Mouse (Mus musculus): ENCODE data around the gene Dcun1d4.

Gene Dcun1d4

DNA sequence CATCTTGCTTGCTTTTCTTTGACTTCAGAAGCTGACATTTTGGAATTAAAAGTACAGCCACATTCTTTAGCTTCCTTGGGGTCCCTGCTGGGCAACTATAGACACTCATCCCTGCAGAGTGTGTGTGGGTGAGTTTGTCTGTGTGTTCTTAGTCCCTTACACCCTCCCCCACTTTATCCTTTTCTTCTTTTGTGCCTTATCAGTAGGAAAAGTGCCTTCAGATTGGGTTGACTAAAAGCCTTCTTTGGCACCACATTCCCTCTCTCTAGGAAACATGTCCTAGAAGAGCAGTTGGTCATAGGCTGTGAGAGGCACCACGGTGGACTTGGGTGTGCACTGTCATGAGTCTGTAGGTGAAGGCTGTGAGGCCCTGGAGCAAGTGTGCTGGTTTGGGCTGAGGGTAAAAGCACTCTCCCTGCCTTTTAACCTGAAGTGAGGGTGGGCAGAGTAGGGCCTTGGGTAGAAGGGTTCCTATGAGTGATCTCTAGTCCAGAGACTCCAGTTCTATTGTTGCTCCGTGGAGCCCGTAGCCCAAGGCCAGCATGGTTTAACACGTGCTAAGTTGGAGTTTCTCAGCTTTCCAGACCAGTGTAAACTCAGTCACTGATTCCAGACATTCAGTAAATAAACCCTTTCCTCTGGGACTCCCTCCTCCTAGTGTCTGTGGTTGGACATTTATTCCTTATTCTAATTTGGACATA lies 43.6 kb downstream of the Dcun1d4 start:
- POLR2A ChIA-PET = interaction anchor here in 1 of 4 experiments (1.0 to 1.3 kb wide), 2 partner anchors 22 to 39 kb away, joined by 4 read pairs; no protein-coding TSS in a partner anchor
- CTCF ChIA-PET = interaction anchor here in 1 of 4 experiments (1.4 kb wide), 1 partner anchor 16 kb away, joined by 5 read pairs; no protein-coding TSS in a partner anchor

DNA sequence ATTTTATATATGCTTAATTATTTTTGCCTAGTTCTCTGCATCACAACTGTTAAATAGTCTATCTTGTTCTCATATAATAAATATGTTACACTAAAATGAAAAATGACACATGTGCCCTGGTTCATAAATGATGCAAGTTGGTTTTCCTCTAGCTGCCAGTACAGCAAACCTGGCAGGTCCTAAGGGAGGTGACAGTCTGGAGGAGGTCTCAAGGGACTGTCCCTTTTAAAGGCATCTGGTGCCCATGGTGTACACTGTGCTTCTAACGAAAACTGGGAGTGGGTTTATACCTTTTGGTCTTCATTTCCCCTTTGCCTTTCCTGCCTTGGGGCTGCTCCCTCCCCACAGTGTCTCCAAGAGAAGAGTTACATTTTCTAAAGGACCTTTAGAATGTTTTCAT lies 51.4 kb downstream of the Dcun1d4 start:
- POLR2A ChIA-PET = no interaction called here
- CTCF ChIA-PET = no interaction called here

DNA sequence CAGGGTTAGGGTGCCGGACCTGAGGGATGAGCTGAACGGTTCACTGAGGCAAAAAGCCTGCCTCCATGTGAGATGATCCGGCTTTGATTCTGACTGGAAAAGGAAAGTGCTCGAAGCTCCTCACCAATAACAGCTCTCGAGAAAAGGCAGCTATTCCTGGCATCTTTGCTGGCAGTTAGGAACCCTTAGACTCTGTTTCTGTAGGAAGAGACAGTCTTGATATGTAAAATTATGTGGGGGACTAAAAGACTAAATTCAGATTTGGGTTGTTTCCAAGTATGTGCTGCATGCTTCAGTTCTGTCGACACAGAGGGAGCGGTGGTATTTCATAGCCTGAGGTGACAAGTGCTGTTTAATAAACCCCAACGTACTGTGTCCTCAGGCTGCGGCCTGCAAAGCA lies 52.1 kb downstream of the Dcun1d4 start:
- ChIA-PET CTCF (no interaction called here), POLR2A (no interaction called here)

DNA sequence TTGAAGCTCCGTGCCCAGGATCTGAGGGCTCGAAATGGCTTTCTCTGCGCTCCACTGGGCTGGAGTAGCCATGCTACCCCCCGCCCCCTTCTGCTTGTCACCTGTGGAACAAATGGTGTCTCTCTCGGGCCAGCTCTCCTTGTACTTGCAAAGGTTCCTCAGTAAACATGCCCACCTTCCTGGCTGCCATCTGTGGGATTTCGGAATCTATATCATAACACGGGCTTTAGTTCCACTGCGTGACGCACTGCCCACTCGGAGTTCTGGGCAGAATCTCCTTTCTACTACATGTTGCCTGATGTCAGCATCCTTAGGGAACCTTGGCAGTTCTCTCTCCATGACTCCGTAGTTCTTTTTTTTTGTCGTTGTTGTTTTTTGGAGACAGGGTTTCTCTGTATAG lies 56.9 kb downstream of the Dcun1d4 start:
- POLR2A ChIA-PET = interaction anchor here in 1 of 4 experiments (1.1 kb wide), 1 partner anchor 47 kb away, joined by 3 read pairs; no protein-coding TSS in a partner anchor

GRCm38 (mm10) chr5:73538586-73539298 lies 57.9 kb downstream of the Dcun1d4 start:
- POLR2A ChIA-PET = no interaction called here
- CTCF ChIA-PET = interaction anchor here in 1 of 4 experiments (0.5 kb wide), 1 partner anchor 98 kb away, joined by 3 read pairs; no protein-coding TSS in a partner anchor

More for the DNA sequence above, 56.9 kb downstream of the Dcun1d4 start:
- CTCF ChIA-PET = interaction anchor here in 1 of 4 experiments (0.5 kb wide), 1 partner anchor 99 kb away, joined by 3 read pairs; no protein-coding TSS in a partner anchor

DNA sequence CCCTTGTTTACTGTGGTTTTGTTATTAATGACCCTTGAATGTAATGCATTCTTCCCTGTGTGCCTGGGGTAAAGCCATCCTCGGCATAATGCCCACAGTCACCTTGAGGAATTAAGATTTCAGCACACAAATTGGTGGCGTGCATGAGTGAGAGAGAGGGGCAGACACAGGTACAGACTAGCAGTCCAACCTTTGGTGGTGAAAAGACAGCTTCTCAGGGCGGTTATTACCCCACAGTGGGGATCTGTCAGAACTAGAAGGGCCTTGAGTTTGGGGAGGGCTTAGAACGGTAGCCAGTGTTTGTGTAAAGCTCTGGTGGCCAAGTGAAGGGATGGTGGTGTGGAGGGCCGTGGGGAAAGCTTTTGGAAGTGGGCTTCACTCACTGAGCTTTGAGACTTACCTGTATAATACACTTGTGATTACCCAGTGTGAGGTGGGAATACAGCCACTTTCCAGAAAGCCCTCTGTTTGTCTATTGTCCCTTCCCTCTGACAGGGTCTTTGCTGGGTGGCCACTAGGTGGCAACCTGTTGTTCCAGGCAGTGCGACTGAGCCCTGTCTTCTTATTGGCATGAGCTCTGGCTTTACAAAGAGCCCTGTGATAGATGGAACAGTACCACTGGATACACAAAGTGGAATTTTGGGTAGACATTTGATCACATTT lies 59.2 kb downstream of the Dcun1d4 start:
- ChIA-PET CTCF (interaction anchor here (0.5 to 1.7 kb wide), 19 partner anchors 9 to 591 kb away, joined by 3 to 13 read pairs (median 3); partner anchors contain the start of genes Dcun1d4 (in 1 of the 4) and Lrrc66 (in 1 of the 4)), POLR2A (interaction anchor here in 2 of 4 experiments (1.0 to 1.2 kb wide), 3 partner anchors 10 to 49 kb away, joined by 3 to 4 read pairs (median 3); no protein-coding TSS in a partner anchor)

DNA sequence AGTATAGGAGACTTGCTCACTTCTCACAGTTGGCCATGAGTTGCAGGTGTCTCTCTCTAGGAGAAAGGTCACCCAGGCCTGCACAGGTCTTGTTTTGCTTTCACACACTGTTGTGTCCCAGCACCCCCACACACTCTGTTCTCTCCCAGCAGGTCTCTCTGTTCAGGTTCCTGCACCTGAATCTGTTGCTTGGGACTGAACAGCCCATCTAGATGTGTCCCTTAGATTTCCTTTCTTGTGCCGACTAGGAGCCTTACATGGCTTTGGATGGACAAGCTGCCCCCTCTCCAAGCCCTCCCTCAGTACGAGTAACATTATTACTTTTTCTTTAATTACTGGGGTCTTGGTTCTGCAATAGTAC lies 59.7 kb downstream of the Dcun1d4 start:
- CTCF ChIA-PET = interaction anchor here (0.5 to 1.7 kb wide), 20 partner anchors 10 to 590 kb away, joined by 3 to 13 read pairs (median 3); partner anchors contain the start of genes Dcun1d4 (in 1 of the 4) and Lrrc66 (in 1 of the 4)
- POLR2A ChIA-PET = interaction anchor here in 2 of 4 experiments (1.0 to 1.7 kb wide), 4 partner anchors 10 to 50 kb away, joined by 3 to 6 read pairs (median 4); no protein-coding TSS in a partner anchor

DNA sequence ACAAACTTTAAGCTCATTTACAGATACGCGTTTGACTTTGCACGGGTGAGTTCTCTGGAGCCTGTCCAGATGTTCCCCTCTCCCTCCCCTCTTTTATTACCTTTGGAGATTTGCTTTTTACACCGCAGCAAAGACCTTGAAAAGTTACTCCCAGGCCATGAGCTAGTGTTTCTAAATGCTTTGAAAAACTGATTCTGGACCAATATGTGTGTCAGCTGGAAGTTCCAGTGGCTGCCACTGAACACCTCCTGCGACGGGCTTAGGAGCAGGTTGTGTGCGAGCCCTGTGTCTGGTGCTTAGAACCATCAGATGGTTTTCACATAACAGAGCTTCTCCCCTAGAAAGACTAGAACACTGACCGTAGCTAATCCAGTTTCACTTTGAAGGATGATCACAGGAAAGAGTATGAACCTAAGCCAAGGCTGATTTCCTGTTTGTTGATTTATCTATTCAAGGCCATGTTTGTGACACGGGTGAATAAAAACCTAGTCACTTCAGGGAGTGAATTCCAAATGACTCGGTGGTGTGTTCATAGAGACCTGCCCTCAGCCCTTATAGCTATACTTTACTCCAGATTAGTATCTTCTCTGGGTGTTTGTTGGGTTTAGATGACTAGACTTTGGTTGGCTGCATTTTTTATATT lies 63.4 kb downstream of the Dcun1d4 start:
- ChIA-PET POLR2A (interaction anchor here in 1 of 4 experiments (1.1 to 1.9 kb wide), 4 partner anchors 10 to 59 kb away, joined by 3 to 8 read pairs (median 4); no protein-coding TSS in a partner anchor), CTCF (interaction anchor here in 2 of 4 experiments (0.8 to 1.4 kb wide), 2 partner anchors 98 kb away, joined by 3 read pairs; no protein-coding TSS in a partner anchor)

- POLR2A ChIA-PET = no interaction called here
- CTCF ChIA-PET = interaction anchor here in 1 of 4 experiments (0.6 kb wide), 1 partner anchor 1358 kb away, joined by 3 read pairs; no protein-coding TSS in a partner anchor
Observed at GRCm38 (mm10) chr5:73545641-73546040, 64.8 kb downstream of the Dcun1d4 start.

DNA sequence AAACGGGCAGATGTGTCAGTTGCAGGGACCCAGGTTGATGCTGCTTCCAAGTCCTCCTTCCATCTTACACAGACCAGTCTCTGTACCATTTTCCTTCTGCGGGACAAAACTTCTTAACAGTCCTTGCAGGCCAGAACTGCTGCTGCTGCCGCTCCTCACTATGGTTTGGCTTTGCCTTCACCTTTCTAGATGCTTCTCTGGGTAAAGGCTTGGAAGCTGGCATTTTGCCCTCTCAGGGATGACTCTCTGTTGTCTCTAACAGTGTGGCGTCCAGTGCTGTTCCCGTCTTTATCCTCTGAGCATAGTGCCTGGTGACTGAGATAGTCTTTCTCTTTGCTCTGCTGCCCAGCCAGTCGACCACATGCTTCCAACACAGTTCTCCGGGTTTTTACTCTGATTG lies 66.5 kb downstream of the Dcun1d4 start:
- ChIA-PET CTCF (no interaction called here), POLR2A (no interaction called here)

DNA sequence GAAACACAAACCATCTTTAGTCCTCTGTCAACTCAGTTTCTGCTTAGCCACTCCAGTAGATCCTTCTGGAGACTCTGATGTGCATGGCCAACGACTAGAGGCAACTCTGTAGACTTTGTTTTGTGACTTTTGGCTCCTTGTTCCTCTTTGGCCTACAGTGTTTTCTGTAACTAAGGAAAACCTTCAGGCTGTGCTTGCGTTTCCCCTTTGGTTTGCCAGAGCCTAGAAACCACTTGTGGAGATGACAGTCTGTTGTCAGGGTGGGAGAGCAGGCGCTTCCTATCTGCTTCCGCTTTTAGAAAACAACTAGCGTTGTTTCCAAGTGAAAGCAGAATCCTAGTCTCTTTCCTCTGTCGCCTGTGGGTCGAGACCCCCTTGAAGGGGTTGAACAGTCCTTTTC lies 67.4 kb downstream of the Dcun1d4 start:
- ChIA-PET POLR2A (interaction anchor here in 1 of 4 experiments (1.7 kb wide), 1 partner anchor 13 kb away, joined by 3 read pairs; no protein-coding TSS in a partner anchor), CTCF (no interaction called here)

- ChIA-PET CTCF (no interaction called here), POLR2A (interaction anchor here in 1 of 4 experiments (1.7 kb wide), 1 partner anchor 13 kb away, joined by 3 read pairs; no protein-coding TSS in a partner anchor)
Observed at GRCm38 (mm10) chr5:73548838-73549237, 68.0 kb downstream of the Dcun1d4 start.

GRCm38 (mm10) chr5:73551836-73552235 lies 71.0 kb downstream of the Dcun1d4 start:
- POLR2A ChIA-PET = interaction anchor here in 2 of 4 experiments (0.6 to 2.6 kb wide), 5 partner anchors 8 to 1746 kb away, joined by 3 to 6 read pairs (median 3); no protein-coding TSS in a partner anchor
- CTCF ChIA-PET = interaction anchor here in 3 of 4 experiments (0.6 to 2.8 kb wide), 4 partner anchors 11 to 91 kb away, joined by 3 to 6 read pairs (median 4); no protein-coding TSS in a partner anchor

- POLR2A ChIA-PET = interaction anchor here in 2 of 4 experiments (0.5 to 2.6 kb wide), 3 partner anchors 13 to 51 kb away, joined by 3 to 6 read pairs (median 3); no protein-coding TSS in a partner anchor
- CTCF ChIA-PET = interaction anchor here in 1 of 4 experiments (0.6 kb wide), 1 partner anchor 147 kb away, joined by 8 read pairs; no protein-coding TSS in a partner anchor
Observed at GRCm38 (mm10) chr5:73553903-73554302, 73.1 kb downstream of the Dcun1d4 start.

DNA sequence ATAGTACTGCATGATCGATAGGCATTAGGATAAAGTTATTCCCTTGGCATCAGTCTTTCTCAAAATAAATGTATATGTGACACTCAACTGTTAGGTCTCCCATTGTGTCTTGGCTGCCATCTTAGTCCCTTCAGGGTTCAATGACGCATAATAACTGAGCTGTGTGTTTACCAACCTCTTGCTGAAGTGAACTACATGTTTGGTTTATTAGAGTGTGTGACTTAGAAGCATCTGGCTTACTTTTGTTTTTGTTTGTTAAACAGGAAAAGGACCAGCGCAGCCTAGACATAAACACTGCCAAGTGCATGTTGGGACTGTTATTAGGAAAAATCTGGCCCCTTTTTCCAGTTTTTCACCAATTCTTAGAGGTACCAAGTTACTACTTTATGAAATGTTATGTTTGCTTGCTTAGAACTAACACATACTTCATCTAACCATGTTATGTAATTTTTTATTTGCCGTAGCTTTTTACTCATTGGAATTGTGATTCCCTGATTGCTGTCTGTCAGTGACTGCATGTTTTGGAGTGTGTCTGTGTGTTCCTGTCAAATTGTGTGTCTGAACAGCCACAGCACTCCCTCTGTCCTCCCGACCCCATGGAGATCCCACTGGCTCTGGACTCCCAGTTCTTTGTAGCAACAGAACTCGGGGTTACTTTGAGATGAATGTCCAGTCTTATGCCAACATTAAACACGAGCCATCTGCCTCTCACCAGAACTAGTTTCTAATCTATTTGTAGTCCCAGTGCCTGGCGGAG lies 74.5 kb downstream of the Dcun1d4 start:
- ChIA-PET CTCF (no interaction called here), POLR2A (interaction anchor here in 1 of 4 experiments (1.2 kb wide), 1 partner anchor 30 kb away, joined by 3 read pairs; no protein-coding TSS in a partner anchor)

- ChIA-PET POLR2A (interaction anchor here in 1 of 4 experiments (0.7 kb wide), 1 partner anchor 157 kb away, joined by 3 read pairs; no protein-coding TSS in a partner anchor), CTCF (no interaction called here)
Observed at GRCm38 (mm10) chr5:73556733-73557425, 76.1 kb downstream of the Dcun1d4 start.

DNA sequence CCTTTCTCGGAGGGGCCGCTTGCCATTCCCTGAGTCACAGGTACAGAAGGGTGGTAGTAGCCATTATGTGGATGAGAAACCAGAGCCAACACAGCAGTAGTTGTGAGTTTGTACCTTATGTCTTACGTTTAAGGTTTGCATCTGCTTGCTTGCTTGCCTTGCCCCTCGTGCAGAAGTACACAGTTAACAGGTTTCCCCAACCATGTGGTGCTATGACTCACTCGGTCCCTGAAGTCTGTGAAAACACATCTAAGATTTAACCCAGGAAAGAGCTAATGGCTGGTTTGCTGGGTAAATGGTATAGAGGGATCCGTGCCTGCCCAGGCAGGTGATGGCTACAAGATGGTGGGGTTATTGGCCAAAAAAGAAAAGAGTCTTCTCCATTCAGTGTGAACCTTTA lies 78.0 kb downstream of the Dcun1d4 start:
- CTCF ChIA-PET = no interaction called here
- POLR2A ChIA-PET = interaction anchor here in 1 of 4 experiments (0.9 kb wide), 1 partner anchor 9 kb away, joined by 4 read pairs; no protein-coding TSS in a partner anchor

Data from embryonic stem cell, embryonic (primary cell).